Mouse (Mus musculus): ENCODE data around the gene Cacna1c.

DNA sequence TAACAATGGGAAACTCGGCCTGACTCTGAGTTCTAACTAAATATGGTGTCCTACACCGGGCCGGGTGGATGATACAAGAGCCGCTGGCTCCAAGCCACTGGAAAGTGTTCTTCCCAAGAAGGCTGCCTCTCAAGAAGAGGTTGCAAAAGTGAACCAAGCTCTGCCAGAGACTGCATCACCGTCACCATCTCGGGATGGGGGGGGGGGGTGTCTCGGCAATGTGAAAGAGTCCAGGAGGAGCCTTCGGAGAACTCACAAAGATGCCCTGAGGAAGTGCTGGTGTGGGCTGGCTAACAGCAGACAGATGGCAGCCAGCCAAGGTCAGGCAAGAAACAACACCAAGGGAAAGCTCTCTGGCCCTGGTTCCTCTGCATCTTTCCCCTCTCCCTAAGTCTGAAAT lies 107.0 kb downstream of the Cacna1c start:
- TF ChIP-seq POLR2A (IDR thresholded peaks at IDR 0.05; ENCODE audit: borderline replicate concordance, insufficient read depth, low read length) (no peak), CTCF (IDR thresholded peaks at IDR 0.05; ENCODE audit: borderline replicate concordance, insufficient read depth, low read depth, low read length) (no peak)
